Mouse (Mus musculus): Measurements from ENCODE around the gene Pbx3.

Pbx3 gene

GRCm38 (mm10) chr2:34221477-34221876, 151.5 kb downstream of the Pbx3 start:
- no peak for DNase-seq (ENCODE audit: low spot score)

GRCm38 (mm10) chr2:34219150-34219549, 153.8 kb downstream of the Pbx3 start:
- no peak for DNase-seq (ENCODE audit: low spot score)

- no peak for DNase-seq (ENCODE audit: low spot score)
These were observed 155.3 kb downstream of the Pbx3 start for GRCm38 (mm10) chr2:34217596-34217995.

- no peak for DNase-seq (ENCODE audit: low spot score)
These were observed 157.4 kb downstream of the Pbx3 start for GRCm38 (mm10) chr2:34215496-34215895.

- no peak for DNase-seq (ENCODE audit: low spot score)
These were observed 160.5 kb downstream of the Pbx3 start for GRCm38 (mm10) chr2:34212418-34212817.

GRCm38 (mm10) chr2:34204797-34205196, 168.1 kb downstream of the Pbx3 start:
- DNase-seq (ENCODE audit: low spot score), result no peak

GRCm38 (mm10) chr2:34204325-34204724, 168.6 kb downstream of the Pbx3 start:
- DNase-seq (ENCODE audit: low spot score), result no peak

- DNase-seq (ENCODE audit: low spot score), result no peak
These were observed 178.8 kb downstream of the Pbx3 start for GRCm38 (mm10) chr2:34193870-34194820.

GRCm38 (mm10) chr2:34193276-34193675, 179.7 kb downstream of the Pbx3 start:
- DNase-seq (ENCODE audit: low spot score), result no peak

- DNase-seq (ENCODE audit: low spot score), result no peak
These were observed 185.6 kb downstream of the Pbx3 start for GRCm38 (mm10) chr2:34187366-34187765.

- no peak for DNase-seq (ENCODE audit: low spot score)
These were observed 191.3 kb downstream of the Pbx3 start for GRCm38 (mm10) chr2:34181600-34181999.

- no peak for DNase-seq (ENCODE audit: low spot score)
These were observed 193.6 kb downstream of the Pbx3 start for GRCm38 (mm10) chr2:34179299-34179698.

GRCm38 (mm10) chr2:34178653-34179052, 194.3 kb downstream of the Pbx3 start:
- DNase-seq (ENCODE audit: low spot score), result no peak

GRCm38 (mm10) chr2:34170424-34170823, 202.5 kb downstream of the Pbx3 start:
- DNase-seq (ENCODE audit: low spot score), result no peak

GRCm38 (mm10) chr2:34169626-34170025, 203.3 kb downstream of the Pbx3 start:
- no peak for DNase-seq (ENCODE audit: low spot score)

- no peak for DNase-seq (ENCODE audit: low spot score)
These were observed 204.8 kb downstream of the Pbx3 start for GRCm38 (mm10) chr2:34168191-34168590.

GRCm38 (mm10) chr2:34162484-34162883, 210.5 kb downstream of the Pbx3 start:
- no peak for DNase-seq (ENCODE audit: low spot score)

- no peak for DNase-seq (ENCODE audit: low spot score)
These were observed 215.2 kb downstream of the Pbx3 start for GRCm38 (mm10) chr2:34157746-34158145.

- no peak for DNase-seq (ENCODE audit: low spot score)
These were observed 218.1 kb downstream of the Pbx3 start for GRCm38 (mm10) chr2:34154833-34155232.

GRCm38 (mm10) chr2:34153336-34153735, 219.6 kb downstream of the Pbx3 start:
- DNase-seq (ENCODE audit: low spot score), result no peak

GRCm38 (mm10) chr2:34150560-34150959, 222.4 kb downstream of the Pbx3 start:
- DNase-seq (ENCODE audit: low spot score), result no peak

- DNase-seq (ENCODE audit: low spot score), result no peak
These were observed 224.7 kb downstream of the Pbx3 start for GRCm38 (mm10) chr2:34148214-34148613.

- DNase-seq (ENCODE audit: low spot score), result no peak
These were observed 225.5 kb downstream of the Pbx3 start for GRCm38 (mm10) chr2:34147476-34147875.

- peak; percentile 7 for DNase-seq (ENCODE audit: low spot score)
These were observed 225.9 kb downstream of the Pbx3 start for GRCm38 (mm10) chr2:34147036-34147435.

All from ovary, postnatal 14 days (tissue).